Mouse (Mus musculus) heart, adult 2 months (tissue): ENCODE results near the gene Yju2. TPM values are rescaled to one million over a fixed set of nuclear protein-coding genes. Genes with fewer than 3 reads are reported as not detected.

Experiments
- DNase-seq, 2 experiments: peaks; one replicate each; pipeline ENCODE4 v3.0.0; 2021
- H3K27ac ChIP-seq: fragments of 200-600 bp; 2 replicates; pipeline ENCODE4 v1.8.1; 2022
- H3K27me3 ChIP-seq: fragments of 200-500 bp; 2 replicates; pipeline ENCODE4 v1.6.1; 2012; ENCODE audit warnings: mild to moderate bottlenecking, low read length, inconsistent platforms, mixed read lengths; ENCODE audit not compliant: control insufficient read depth, insufficient read depth
- H3K36me3 ChIP-seq: fragments of 200-500 bp; 2 replicates; pipeline ENCODE4 v1.6.1; 2012; ENCODE audit warnings: low read length, inconsistent platforms; ENCODE audit not compliant: control insufficient read depth, insufficient read depth
- H3K4me1 ChIP-seq: fragments of 200-500 bp; 2 replicates; pipeline ENCODE4 v1.6.1; 2011; ENCODE audit warnings: low read length; ENCODE audit not compliant: control insufficient read depth, insufficient read depth
- H3K4me3 ChIP-seq: fragments of 200-600 bp; 2 replicates; pipeline ENCODE4 v1.8.1; 2022
- H3K79me2 ChIP-seq: fragments of 200-500 bp; replicated peaks from 2 replicates; pipeline ENCODE4 v1.6.1; 2012; ENCODE audit warnings: mild to moderate bottlenecking, inconsistent platforms, low read length, moderate library complexity, mixed read lengths; ENCODE audit not compliant: control insufficient read depth, insufficient read depth
- H3K9ac ChIP-seq: fragments of 200-500 bp; 2 replicates; pipeline ENCODE4 v1.6.1; 2012; ENCODE audit warnings: low read depth, mild to moderate bottlenecking, control low read depth, inconsistent platforms, low read length, mixed read lengths
- CTCF ChIP-seq: fragments of 200-600 bp; IDR thresholded peaks from 2 replicates; pipeline ENCODE4 v1.8.1; 2022; ENCODE audit warnings: antibody characterized with exemption, mild to moderate bottlenecking, moderate library complexity
- EP300 ChIP-seq: fragments of 200-500 bp; IDR thresholded peaks from 2 replicates; pipeline ENCODE4 v1.6.1; 2011; ENCODE audit warnings: low read depth, low read length, control low read depth; ENCODE audit not compliant: insufficient read depth
- POLR2A ChIP-seq: fragments of 200-500 bp; IDR thresholded peaks from 2 replicates; pipeline ENCODE4 v1.6.1; 2011; ENCODE audit warnings: mild to moderate bottlenecking, low read depth, low read length, control low read depth; ENCODE audit not compliant: insufficient read depth
- WGBS: fragments of 180-500 bp; shearing (Covaris S2); methylation state at CpG from one replicate; pipeline ENCODE4 v1.1.7; 2018; 5-methylcytosine and 5-hydroxymethylcytosine counted together
- intact Hi-C: fragments of 180-260 bp; cut with DNase I; formaldehyde crosslinking; loops from one replicate; pipeline ENCODE4 v1.15.1; 2025
- polyA plus RNA-seq: library from polyadenylated mRNA; depleted of rRNA; stranded (reverse); fragments of >200 nt; gene quantifications from 2 replicates; pipeline ENCODE4 v1.2.3, GENCODE M21; 2012
- total RNA-seq, 2 experiments: library from RNA; stranded (reverse); gene quantifications; 2 replicates each; pipeline ENCODE4 v1.2.3; 2021

Yju2 gene
- total and polyA plus RNA-seq, 3 experiments = 3.7 to 9.2 (median 8.3) TPM

GRCm38 (mm10) chr17:55969966-55970891 lies 11.3 kb downstream of the Yju2 start, which contains the start of gene Shd:
TSS of gene Shd (plus strand) at chr17:55970467.
- DNase-seq = no peak
- H3K4me3 ChIP-seq = peak within 1 kb of the TSS; percentile 58
- WGBS = 10% methylated on average over 55 of the region's 55 CpGs
- intact Hi-C loops = no loop called here
- TF ChIP-seq EP300 = no peak
- no peak for TF ChIP-seq CTCF
- no peak for TF ChIP-seq POLR2A
- H3K27ac ChIP-seq = no peak within 1 kb of the TSS
- H3K9ac ChIP-seq = peak within 1 kb of the TSS; percentile 59
- no peaks in the 10 kb centered on the region for H3K79me2 ChIP-seq
- no peaks in the 10 kb centered on the region for H3K36me3 ChIP-seq
- H3K4me1 ChIP-seq = peaks cover 2% of the 10 kb centered on the region
- H3K27me3 ChIP-seq = peaks cover 2% of the 10 kb centered on the region; the same call in 1 of the 2 replicates

GRCm38 (mm10) chr17:55971453-55971852 lies 12.6 kb downstream of the Yju2 start:
- TF ChIP-seq POLR2A (no peak), CTCF (no peak), EP300 (no peak)
- Histone ChIP-seq H3K9ac (no peak overlapping the region), H3K27me3 (peaks cover 2% of the 10 kb centered on the region; the same call in 1 of the 2 replicates), H3K4me3 (no peak overlapping the region), H3K79me2 (no peaks in the 10 kb centered on the region), H3K36me3 (no peaks in the 10 kb centered on the region), H3K4me1 (peaks cover 2% of the 10 kb centered on the region), H3K27ac (no peak overlapping the region)
- no peak for DNase-seq
- 48% methylated on average over 22 of the region's 22 CpGs for WGBS
- intact Hi-C loops = no loop called here

- no peak for TF ChIP-seq POLR2A
- TF ChIP-seq CTCF = peak; percentile 99; the same call in 1 of the 2 replicates
- peak; percentile 15; the same call in 1 of the 2 replicates for TF ChIP-seq EP300
- intact Hi-C loops = loop anchor here (1.0 kb wide), 1 partner anchor 34 kb away; no protein-coding TSS in a partner anchor
- no peaks in the 10 kb centered on the region for H3K27me3 ChIP-seq
- peak; percentile 75 to 85 for DNase-seq
- H3K79me2 ChIP-seq = no peaks in the 10 kb centered on the region
- no peak overlapping the region for H3K27ac ChIP-seq
- H3K4me3 ChIP-seq = no peak overlapping the region
- H3K4me1 ChIP-seq = no peaks in the 10 kb centered on the region
- no peak overlapping the region for H3K9ac ChIP-seq
- 17% methylated on average over 13 of the region's 13 CpGs for WGBS
- no peaks in the 10 kb centered on the region for H3K36me3 ChIP-seq
Observed at GRCm38 (mm10) chr17:55976255-55976862, 17.5 kb downstream of the Yju2 start.

GRCm38 (mm10) chr17:55977301-55977700 lies 18.4 kb downstream of the Yju2 start:
- WGBS = 71% methylated on average over 3 of the region's 3 CpGs

GRCm38 (mm10) chr17:55986030-55986961 lies 27.4 kb downstream of the Yju2 start, which contains the start of gene Fsd1:
TSS of gene Fsd1 (plus strand) at chr17:55986509.
- no peak within 1 kb of the TSS for H3K9ac ChIP-seq

More at GRCm38 (mm10) chr17:55977301-55977700, 18.4 kb downstream of the Yju2 start:
- no peak overlapping the region for H3K9ac ChIP-seq
- no peaks in the 10 kb centered on the region for H3K79me2 ChIP-seq
- TF ChIP-seq CTCF (no peak), EP300 (no peak), POLR2A (no peak)
- no peak overlapping the region for H3K4me3 ChIP-seq
- H3K36me3 ChIP-seq = no peaks in the 10 kb centered on the region
- DNase-seq = no peak
- H3K4me1 ChIP-seq = no peaks in the 10 kb centered on the region
- no peaks in the 10 kb centered on the region for H3K27me3 ChIP-seq
- H3K27ac ChIP-seq = no peak overlapping the region
- intact Hi-C loops = no loop called here

More at GRCm38 (mm10) chr17:55986030-55986961, 27.4 kb downstream of the Yju2 start, which contains the start of gene Fsd1:
- no peaks in the 10 kb centered on the region for H3K79me2 ChIP-seq
- no peak within 1 kb of the TSS for H3K4me3 ChIP-seq
- no peak for TF ChIP-seq POLR2A
- TF ChIP-seq CTCF = no peak
- no peak for TF ChIP-seq EP300
- H3K27ac ChIP-seq = no peak within 1 kb of the TSS
- peaks cover 5% of the 10 kb centered on the region for H3K27me3 ChIP-seq
- H3K36me3 ChIP-seq = no peaks in the 10 kb centered on the region
- DNase-seq = no peak
- 11% methylated on average over 34 of the region's 35 CpGs for WGBS
- H3K4me1 ChIP-seq = no peaks in the 10 kb centered on the region
- intact Hi-C loops = no loop called here
